Mouse (Mus musculus): ENCODE results near the gene Taf11.

Gene Taf11

GRCm38 (mm10) chr17:27922174-27922712 is 12.6 kb upstream of the Taf11 start:
- in situ Hi-C loops (cut with MboI), result no loop called here

- in situ Hi-C loops (cut with MboI), result no loop called here
These were observed 11.0 kb upstream of the Taf11 start for GRCm38 (mm10) chr17:27920676-27921075.

GRCm38 (mm10) chr17:27916366-27916765 is 6.7 kb upstream of the Taf11 start:
- in situ Hi-C loops (cut with MboI), result no loop called here

- in situ Hi-C loops (cut with MboI), result no loop called here
These were observed 5.1 kb upstream of the Taf11 start for GRCm38 (mm10) chr17:27914742-27915141.

- in situ Hi-C loops (cut with MboI), result no loop called here
These were observed 1.7 kb upstream of the Taf11 start for GRCm38 (mm10) chr17:27911371-27911770.

GRCm38 (mm10) chr17:27908888-27909621 is 589 bp downstream of the Taf11 start, which contains the start of gene Anks1:
TSS of gene Anks1 (plus strand) at chr17:27909306.
- in situ Hi-C loops (cut with MboI), result no loop called here

- in situ Hi-C loops (cut with MboI), result no loop called here
These were observed 1.3 kb downstream of the Taf11 start for GRCm38 (mm10) chr17:27908206-27908887.

GRCm38 (mm10) chr17:27907512-27908205 is 2.0 kb downstream of the Taf11 start:
- in situ Hi-C loops (cut with MboI), result no loop called here

GRCm38 (mm10) chr17:27886499-27887210 is 23.0 kb downstream of the Taf11 start:
- in situ Hi-C loops (cut with MboI), result no loop called here

- in situ Hi-C loops (cut with MboI), result no loop called here
These were observed 25.6 kb downstream of the Taf11 start for GRCm38 (mm10) chr17:27883994-27884393.

- in situ Hi-C loops (cut with MboI), result no loop called here
These were observed 26.5 kb downstream of the Taf11 start for GRCm38 (mm10) chr17:27883129-27883528.

GRCm38 (mm10) chr17:27881518-27881917 is 28.1 kb downstream of the Taf11 start:
- in situ Hi-C loops (cut with MboI), result no loop called here

GRCm38 (mm10) chr17:27874510-27874909 is 35.1 kb downstream of the Taf11 start:
- in situ Hi-C loops (cut with MboI), result no loop called here

GRCm38 (mm10) chr17:27873583-27873982 is 36.1 kb downstream of the Taf11 start:
- in situ Hi-C loops (cut with MboI), result no loop called here

GRCm38 (mm10) chr17:27871851-27872250 is 37.8 kb downstream of the Taf11 start:
- in situ Hi-C loops (cut with MboI), result no loop called here

GRCm38 (mm10) chr17:27866737-27867136 is 42.9 kb downstream of the Taf11 start:
- in situ Hi-C loops (cut with MboI), result no loop called here

GRCm38 (mm10) chr17:27865461-27865860 is 44.2 kb downstream of the Taf11 start:
- in situ Hi-C loops (cut with MboI), result no loop called here

- in situ Hi-C loops (cut with MboI), result no loop called here
These were observed 50.5 kb downstream of the Taf11 start for GRCm38 (mm10) chr17:27859131-27859530.

- in situ Hi-C loops (cut with MboI), result no loop called here
These were observed 51.8 kb downstream of the Taf11 start for GRCm38 (mm10) chr17:27857649-27858475.

- in situ Hi-C loops (cut with MboI), result no loop called here
These were observed 52.6 kb downstream of the Taf11 start for GRCm38 (mm10) chr17:27856798-27857648.
